Mouse (Mus musculus) neural tube, embryonic 13.5 days (tissue): ENCODE data around the gene Palm2. TPM values are rescaled to one million over a fixed set of nuclear protein-coding genes. Genes with fewer than 3 reads are reported as not detected.
"Not testable (repeated sequence)": the region's sequence is repeated elsewhere in the genome, so short reads cannot be mapped to it uniquely, and the experiment has no call there.

ENCODE experiments used
- ATAC-seq: fragments of 200-750 bp; cut with Nextera tagmentation; 2 replicates; pipeline ENCODE4 v1.8.0; 2017; ENCODE audit warnings: low read depth, mild to moderate bottlenecking, moderate TSS enrichment, moderate library complexity
- H3K27ac ChIP-seq: fragments of 300-500 bp; sonication (generic); replicated peaks from 2 replicates; pipeline ENCODE4 v1.5.1; 2015; ENCODE audit warnings: moderate library complexity, mild to moderate bottlenecking, inconsistent platforms
- H3K27me3 ChIP-seq: fragments of 300-500 bp; sonication (generic); 2 replicates; pipeline ENCODE4 v1.6.1; 2015; ENCODE audit warnings: mild to moderate bottlenecking, inconsistent platforms
- H3K36me3 ChIP-seq: fragments of 300-500 bp; sonication (generic); 2 replicates; pipeline ENCODE4 v1.6.1; 2015; ENCODE audit warnings: mild to moderate bottlenecking, inconsistent platforms
- H3K4me1 ChIP-seq: fragments of 300-500 bp; sonication (generic); replicated peaks from 2 replicates; pipeline ENCODE4 v1.6.1; 2015; ENCODE audit warnings: inconsistent platforms
- H3K4me2 ChIP-seq: fragments of 300-500 bp; sonication (generic); 2 replicates; pipeline ENCODE4 v1.6.1; 2015; ENCODE audit warnings: inconsistent platforms, mild to moderate bottlenecking, moderate library complexity
- H3K4me3 ChIP-seq: fragments of 300-500 bp; sonication (generic); 2 replicates; pipeline ENCODE4 v1.5.1; 2015; ENCODE audit warnings: mild to moderate bottlenecking, inconsistent platforms
- H3K9ac ChIP-seq: fragments of 300-500 bp; sonication (generic); 2 replicates; pipeline ENCODE4 v1.6.1; 2015; ENCODE audit warnings: moderate library complexity, mild to moderate bottlenecking, inconsistent platforms
- H3K9me3 ChIP-seq: fragments of 300-500 bp; sonication (generic); 2 replicates; pipeline ENCODE4 v1.6.1; 2016; ENCODE audit warnings: inconsistent platforms
- WGBS: fragments of 180-500 bp; shearing (Covaris S2); methylation state at CpG from one replicate; pipeline ENCODE4 v1.1.7; 2015; 5-methylcytosine and 5-hydroxymethylcytosine counted together
- polyA plus RNA-seq: library from polyadenylated mRNA; unstranded; fragments of >200 nt; fragmentation: Nextera tagmentation; extraction: Ambion mirVana; gene quantifications from 2 replicates; pipeline ENCODE4 v1.2.1, GENCODE M21; 2015

The Palm2 gene
- polyA plus RNA-seq: 7.8 and 9.0 TPM in 2 replicates

GRCm38 (mm10) chr4:57433941-57434704 lies at the start of gene Palm2:
Palm2 (plus strand) TSS chr4:57434247.
- ATAC-seq: peak; percentile 86
- peak within 1 kb of the TSS; percentile 69 for H3K4me3 ChIP-seq
- WGBS: under 1% methylated on average over 67 of the region's 67 CpGs
- peak within 1 kb of the TSS; percentile 89 for H3K27ac ChIP-seq
- peak within 1 kb of the TSS; percentile 89 for H3K4me2 ChIP-seq
- H3K36me3 ChIP-seq: no peaks in the 10 kb centered on the region
- H3K9me3 ChIP-seq: no peaks in the 10 kb centered on the region
- peaks cover 29% of the 10 kb centered on the region for H3K4me1 ChIP-seq
- peaks cover 21% of the 10 kb centered on the region for H3K27me3 ChIP-seq
- peak within 1 kb of the TSS; percentile 83 for H3K9ac ChIP-seq

GRCm38 (mm10) chr4:57384355-57384754 lies 49.7 kb upstream of the Palm2 start:
- H3K36me3 ChIP-seq: no peaks in the 10 kb centered on the region
- no peak overlapping the region for H3K27ac ChIP-seq
- ATAC-seq: no peak
- H3K9me3 ChIP-seq: no peaks in the 10 kb centered on the region
- no peaks in the 10 kb centered on the region for H3K27me3 ChIP-seq
- no peaks in the 10 kb centered on the region for H3K4me1 ChIP-seq
- WGBS: 89% methylated on average over 2 of the region's 2 CpGs
- no peak overlapping the region for H3K4me2 ChIP-seq
- no peak overlapping the region for H3K4me3 ChIP-seq
- no peak overlapping the region for H3K9ac ChIP-seq

- H3K9me3 ChIP-seq: no peaks in the 10 kb centered on the region
- no peak overlapping the region for H3K27ac ChIP-seq
- no peak overlapping the region for H3K9ac ChIP-seq
- H3K4me1 ChIP-seq: no peaks in the 10 kb centered on the region
- H3K27me3 ChIP-seq: no peaks in the 10 kb centered on the region
- H3K36me3 ChIP-seq: no peaks in the 10 kb centered on the region
- WGBS: 61% methylated on average over 8 of the region's 8 CpGs
- H3K4me3 ChIP-seq: no peak overlapping the region
- ATAC-seq: no peak
- no peak overlapping the region for H3K4me2 ChIP-seq
Observed at GRCm38 (mm10) chr4:57391103-57391502, 42.9 kb upstream of the Palm2 start.

GRCm38 (mm10) chr4:57396414-57396813 lies 37.6 kb upstream of the Palm2 start:
- Histone ChIP-seq H3K4me3 (no peak overlapping the region), H3K4me1 (no peaks in the 10 kb centered on the region), H3K27ac (no peak overlapping the region), H3K9ac (no peak overlapping the region), H3K9me3 (no peaks in the 10 kb centered on the region), H3K4me2 (no peak overlapping the region), H3K36me3 (no peaks in the 10 kb centered on the region), H3K27me3 (no peaks in the 10 kb centered on the region)
- ATAC-seq: no peak
- 80% methylated on average over 9 of the region's 9 CpGs for WGBS

- not testable (repeated sequence) for H3K4me1 ChIP-seq, H3K36me3 ChIP-seq, H3K27me3 ChIP-seq, H3K9me3 ChIP-seq, ATAC-seq, H3K4me2 ChIP-seq, H3K9ac ChIP-seq, H3K4me3 ChIP-seq, H3K27ac ChIP-seq
- 36% methylated on average over 6 of the region's 6 CpGs for WGBS
Observed at GRCm38 (mm10) chr4:57412385-57412784, 21.7 kb upstream of the Palm2 start.

- 59% methylated on average over 7 of the region's 7 CpGs for WGBS
- Histone ChIP-seq H3K27me3 (no peaks in the 10 kb centered on the region), H3K4me3 (no peak overlapping the region), H3K27ac (no peak overlapping the region), H3K9me3 (no peaks in the 10 kb centered on the region), H3K9ac (no peak overlapping the region), H3K36me3 (no peaks in the 10 kb centered on the region), H3K4me1 (no peaks in the 10 kb centered on the region), H3K4me2 (no peak overlapping the region)
- ATAC-seq: no peak
Observed at GRCm38 (mm10) chr4:57413016-57413415, 21.0 kb upstream of the Palm2 start.

- not testable (repeated sequence) for H3K4me2 ChIP-seq, H3K9ac ChIP-seq, H3K27ac ChIP-seq, H3K9me3 ChIP-seq, H3K27me3 ChIP-seq, H3K4me3 ChIP-seq, ATAC-seq, H3K36me3 ChIP-seq, H3K4me1 ChIP-seq
- WGBS: 93% methylated on average over 11 of the region's 11 CpGs
Observed at GRCm38 (mm10) chr4:57413670-57414069, 20.4 kb upstream of the Palm2 start.

GRCm38 (mm10) chr4:57424011-57424410 lies 10.0 kb upstream of the Palm2 start:
- Histone ChIP-seq H3K27me3 (no peaks in the 10 kb centered on the region), H3K4me3 (no peak overlapping the region), H3K9me3 (no peaks in the 10 kb centered on the region), H3K36me3 (no peaks in the 10 kb centered on the region), H3K4me1 (no peaks in the 10 kb centered on the region), H3K27ac (no peak overlapping the region), H3K4me2 (no peak overlapping the region), H3K9ac (no peak overlapping the region)
- no peak for ATAC-seq
- WGBS: 89% methylated on average over 7 of the region's 7 CpGs

- Histone ChIP-seq H3K27me3 (peaks cover 17% of the 10 kb centered on the region), H3K4me3 (no peak overlapping the region), H3K27ac (no peak overlapping the region), H3K4me1 (0 out of 2 replicates have a peak, but pooled peaks cover 2% of the 10 kb centered on the region), H3K36me3 (no peaks in the 10 kb centered on the region), H3K9ac (no peak overlapping the region), H3K4me2 (no peak overlapping the region), H3K9me3 (no peaks in the 10 kb centered on the region)
- WGBS: 74% methylated on average over 8 of the region's 8 CpGs
- ATAC-seq: no peak
Observed at GRCm38 (mm10) chr4:57428317-57428716, 5.7 kb upstream of the Palm2 start.

GRCm38 (mm10) chr4:57434705-57435360 lies 786 bp downstream of the Palm2 start:
- Histone ChIP-seq H3K4me2 (peak overlapping the region; percentile 89), H3K9me3 (no peaks in the 10 kb centered on the region), H3K9ac (peak overlapping the region; percentile 83), H3K27me3 (peaks cover 21% of the 10 kb centered on the region), H3K27ac (peak overlapping the region; percentile 89), H3K4me1 (peaks cover 29% of the 10 kb centered on the region), H3K36me3 (no peaks in the 10 kb centered on the region), H3K4me3 (peak overlapping the region; percentile 69)
- WGBS: 15% methylated on average over 19 of the region's 19 CpGs
- peak; percentile 15 for ATAC-seq

GRCm38 (mm10) chr4:57436286-57436685 lies 2.2 kb downstream of the Palm2 start:
- Histone ChIP-seq H3K9ac (no peak overlapping the region), H3K4me3 (no peak overlapping the region), H3K4me1 (peaks cover 29% of the 10 kb centered on the region), H3K9me3 (no peaks in the 10 kb centered on the region), H3K36me3 (no peaks in the 10 kb centered on the region), H3K4me2 (peak overlapping the region; percentile 2; the same call in 1 of the 2 replicates), H3K27ac (no peak overlapping the region), H3K27me3 (peaks cover 19% of the 10 kb centered on the region)
- WGBS: 27% methylated on average over 4 of the region's 4 CpGs
- peak; percentile 7; the same call in 1 of the 2 replicates for ATAC-seq

- no peaks in the 10 kb centered on the region for H3K4me1 ChIP-seq
- H3K4me3 ChIP-seq: no peak overlapping the region
- H3K27ac ChIP-seq: no peak overlapping the region
- no peak overlapping the region for H3K4me2 ChIP-seq
- 65% methylated on average over 2 of the region's 2 CpGs for whole genome bisulfite sequencing
- H3K36me3 ChIP-seq: no peaks in the 10 kb centered on the region
- no peaks in the 10 kb centered on the region for H3K27me3 ChIP-seq
- H3K9ac ChIP-seq: no peak overlapping the region
- ATAC-seq: no peak
- H3K9me3 ChIP-seq: no peaks in the 10 kb centered on the region
Observed at GRCm38 (mm10) chr4:57446082-57446481, 12.0 kb downstream of the Palm2 start.
